Mouse (Mus musculus): Measurements from ENCODE around the gene Plac9b. TPM values are rescaled to one million over a fixed set of nuclear protein-coding genes. Genes with fewer than 3 reads are reported as not detected.
"Not testable (repeated sequence)": the region's sequence is repeated elsewhere in the genome, so short reads cannot be mapped to it uniquely, and the experiment has no call there.

Gene Plac9b
- not detected in 2 replicates for total RNA-seq (2014; fragmentation: Nextera tagmentation)
- 0.11 TPM in 1 of 2 replicates, not detected in the other for total RNA-seq (2017)
- polyA plus RNA-seq (2012), result not detected in 2 replicates

GRCm38 (mm10) chr14:26182380-26182779 lies at the start of gene Plac9b:
Plac9b (minus strand) TSS chr14:26182480.
- H3K9me3 ChIP-seq (replicated peaks); DNase-seq (ENCODE audit: low spot score); H3K4me1 ChIP-seq (ENCODE audit: insufficient read depth, low read depth, low read length); ATAC-seq (ENCODE audit: extremely low read depth, insufficient number of reproducible peaks, low FRiP score, poor library complexity, severe bottlenecking); H3K4me3 ChIP-seq (ENCODE audit: low read depth, low read length); H3K27me3 ChIP-seq (ENCODE audit: insufficient read depth, low read length); H3K36me3 ChIP-seq (replicated peaks): not testable (repeated sequence)

GRCm38 (mm10) chr14:26216233-26217000 lies 34.1 kb upstream of the Plac9b start:
- not testable (repeated sequence) for H3K4me3 ChIP-seq (ENCODE audit: low read depth, low read length); DNase-seq (ENCODE audit: low spot score); H3K4me1 ChIP-seq (ENCODE audit: insufficient read depth, low read depth, low read length); ATAC-seq (ENCODE audit: extremely low read depth, insufficient number of reproducible peaks, low FRiP score, poor library complexity, severe bottlenecking); H3K36me3 ChIP-seq (replicated peaks); H3K9me3 ChIP-seq (replicated peaks); H3K27me3 ChIP-seq (ENCODE audit: insufficient read depth, low read length)

- ATAC-seq (ENCODE audit: extremely low read depth, insufficient number of reproducible peaks, low FRiP score, poor library complexity, severe bottlenecking), result peak; percentile 75; the same call in 1 of the 2 replicates
- H3K4me1 ChIP-seq (ENCODE audit: insufficient read depth, low read depth, low read length), result not testable (repeated sequence)
Measured at GRCm38 (mm10) chr14:26206926-26207247, 24.6 kb upstream of the Plac9b start, which contains the start of gene Tmem254b. Tmem254b (minus strand) TSS chr14:26207041.

GRCm38 (mm10) chr14:26206197-26206925 lies 24.1 kb upstream of the Plac9b start:
- not testable (repeated sequence) for DNase-seq (ENCODE audit: low spot score); H3K27me3 ChIP-seq (ENCODE audit: insufficient read depth, low read length); H3K4me3 ChIP-seq (ENCODE audit: low read depth, low read length); H3K9me3 ChIP-seq (replicated peaks); H3K4me1 ChIP-seq (ENCODE audit: insufficient read depth, low read depth, low read length); H3K36me3 ChIP-seq (replicated peaks)
- ATAC-seq (ENCODE audit: extremely low read depth, insufficient number of reproducible peaks, low FRiP score, poor library complexity, severe bottlenecking), result peak; percentile 34; the same call in 1 of the 2 replicates

More at GRCm38 (mm10) chr14:26206926-26207247, 24.6 kb upstream of the Plac9b start, which contains the start of gene Tmem254b:
- not testable (repeated sequence) for H3K36me3 ChIP-seq (replicated peaks); H3K27me3 ChIP-seq (ENCODE audit: insufficient read depth, low read length); H3K4me3 ChIP-seq (ENCODE audit: low read depth, low read length); H3K9me3 ChIP-seq (replicated peaks); DNase-seq (ENCODE audit: low spot score)

- not testable (repeated sequence) for H3K36me3 ChIP-seq (replicated peaks); ATAC-seq (ENCODE audit: extremely low read depth, insufficient number of reproducible peaks, low FRiP score, poor library complexity, severe bottlenecking); H3K4me1 ChIP-seq (ENCODE audit: insufficient read depth, low read depth, low read length); H3K27me3 ChIP-seq (ENCODE audit: insufficient read depth, low read length); H3K9me3 ChIP-seq (replicated peaks); DNase-seq (ENCODE audit: low spot score); H3K4me3 ChIP-seq (ENCODE audit: low read depth, low read length)
Measured at GRCm38 (mm10) chr14:26197851-26198250, 15.6 kb upstream of the Plac9b start.

- not testable (repeated sequence) for DNase-seq (ENCODE audit: low spot score); H3K9me3 ChIP-seq (replicated peaks); H3K27me3 ChIP-seq (ENCODE audit: insufficient read depth, low read length); ATAC-seq (ENCODE audit: extremely low read depth, insufficient number of reproducible peaks, low FRiP score, poor library complexity, severe bottlenecking); H3K4me3 ChIP-seq (ENCODE audit: low read depth, low read length); H3K4me1 ChIP-seq (ENCODE audit: insufficient read depth, low read depth, low read length); H3K36me3 ChIP-seq (replicated peaks)
Measured at GRCm38 (mm10) chr14:26188361-26188760, 6.1 kb upstream of the Plac9b start.

- H3K4me1 ChIP-seq (ENCODE audit: insufficient read depth, low read depth, low read length); H3K9me3 ChIP-seq (replicated peaks); ATAC-seq (ENCODE audit: extremely low read depth, insufficient number of reproducible peaks, low FRiP score, poor library complexity, severe bottlenecking); H3K4me3 ChIP-seq (ENCODE audit: low read depth, low read length); DNase-seq (ENCODE audit: low spot score); H3K27me3 ChIP-seq (ENCODE audit: insufficient read depth, low read length); H3K36me3 ChIP-seq (replicated peaks): not testable (repeated sequence)
Measured at GRCm38 (mm10) chr14:26186638-26187037, 4.4 kb upstream of the Plac9b start.

- not testable (repeated sequence) for H3K4me1 ChIP-seq (ENCODE audit: insufficient read depth, low read depth, low read length); H3K36me3 ChIP-seq (replicated peaks); H3K27me3 ChIP-seq (ENCODE audit: insufficient read depth, low read length); ATAC-seq (ENCODE audit: extremely low read depth, insufficient number of reproducible peaks, low FRiP score, poor library complexity, severe bottlenecking); DNase-seq (ENCODE audit: low spot score); H3K9me3 ChIP-seq (replicated peaks); H3K4me3 ChIP-seq (ENCODE audit: low read depth, low read length)
Measured at GRCm38 (mm10) chr14:26181660-26182059, 620 bp downstream of the Plac9b start.

GRCm38 (mm10) chr14:26175028-26175427 lies 7.3 kb downstream of the Plac9b start:
- ATAC-seq (ENCODE audit: extremely low read depth, insufficient number of reproducible peaks, low FRiP score, poor library complexity, severe bottlenecking); H3K4me3 ChIP-seq (ENCODE audit: low read depth, low read length); H3K36me3 ChIP-seq (replicated peaks); DNase-seq (ENCODE audit: low spot score); H3K4me1 ChIP-seq (ENCODE audit: insufficient read depth, low read depth, low read length); H3K27me3 ChIP-seq (ENCODE audit: insufficient read depth, low read length); H3K9me3 ChIP-seq (replicated peaks): not testable (repeated sequence)

GRCm38 (mm10) chr14:26173955-26174354 lies 8.3 kb downstream of the Plac9b start:
- not testable (repeated sequence) for ATAC-seq (ENCODE audit: extremely low read depth, insufficient number of reproducible peaks, low FRiP score, poor library complexity, severe bottlenecking); DNase-seq (ENCODE audit: low spot score)

GRCm38 (mm10) chr14:26165266-26165665 lies 17.0 kb downstream of the Plac9b start:
- ATAC-seq (ENCODE audit: extremely low read depth, insufficient number of reproducible peaks, low FRiP score, poor library complexity, severe bottlenecking); H3K4me1 ChIP-seq (ENCODE audit: insufficient read depth, low read depth, low read length); H3K4me3 ChIP-seq (ENCODE audit: low read depth, low read length); DNase-seq (ENCODE audit: low spot score); H3K9me3 ChIP-seq (replicated peaks); H3K36me3 ChIP-seq (replicated peaks); H3K27me3 ChIP-seq (ENCODE audit: insufficient read depth, low read length): not testable (repeated sequence)

More at GRCm38 (mm10) chr14:26173955-26174354, 8.3 kb downstream of the Plac9b start:
- H3K27me3 ChIP-seq (ENCODE audit: insufficient read depth, low read length); H3K4me3 ChIP-seq (ENCODE audit: low read depth, low read length); H3K4me1 ChIP-seq (ENCODE audit: insufficient read depth, low read depth, low read length); H3K36me3 ChIP-seq (replicated peaks); H3K9me3 ChIP-seq (replicated peaks): not testable (repeated sequence)

Measured in G1E (cell line).